Mouse (Mus musculus): ENCODE data around the gene Ncoa3.

Gene Ncoa3

DNA sequence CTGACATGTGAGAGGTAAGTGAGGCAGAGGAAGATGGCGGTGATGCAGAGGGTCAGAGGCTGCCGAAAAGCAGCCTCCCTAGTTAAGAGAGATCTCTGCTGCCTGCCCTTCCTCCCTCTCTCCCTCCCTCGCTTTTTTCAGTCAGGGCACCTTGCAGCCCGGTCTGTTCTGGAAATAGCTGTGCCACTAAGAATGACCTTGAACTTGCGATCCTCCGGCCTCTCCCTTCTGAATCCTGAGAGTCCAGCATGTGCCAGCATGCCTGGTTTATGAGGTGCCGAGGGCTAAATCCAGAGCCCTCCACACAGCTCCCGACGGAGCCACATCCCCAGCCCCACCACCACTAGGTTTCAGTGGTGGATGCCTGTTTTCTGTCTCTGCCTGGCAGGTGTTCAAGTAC is 113.5 kb downstream of the Ncoa3 start:
- no peak for DNase-seq (ENCODE audit: low read depth)

DNA sequence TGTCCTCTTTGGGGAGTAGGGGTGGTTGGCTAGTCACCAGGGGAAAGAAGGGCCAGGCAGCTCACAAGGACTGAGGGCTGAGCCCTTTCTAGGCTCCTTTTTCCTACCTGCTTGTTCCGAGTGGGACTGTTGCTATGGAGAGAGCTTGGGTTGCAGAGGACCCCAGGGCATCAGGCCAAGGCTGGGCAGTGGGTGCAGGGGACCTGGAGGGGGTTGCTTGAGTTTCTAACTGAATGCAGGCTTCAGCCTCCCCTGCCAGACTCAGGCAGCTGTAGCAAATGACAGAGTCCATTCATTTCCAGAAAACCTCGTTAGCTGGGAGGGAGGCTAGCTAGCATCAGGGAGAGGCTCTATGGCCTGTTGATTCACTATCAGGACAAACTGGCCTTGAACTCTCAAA is 114.2 kb downstream of the Ncoa3 start:
- no peak for DNase-seq (ENCODE audit: low read depth)

DNA sequence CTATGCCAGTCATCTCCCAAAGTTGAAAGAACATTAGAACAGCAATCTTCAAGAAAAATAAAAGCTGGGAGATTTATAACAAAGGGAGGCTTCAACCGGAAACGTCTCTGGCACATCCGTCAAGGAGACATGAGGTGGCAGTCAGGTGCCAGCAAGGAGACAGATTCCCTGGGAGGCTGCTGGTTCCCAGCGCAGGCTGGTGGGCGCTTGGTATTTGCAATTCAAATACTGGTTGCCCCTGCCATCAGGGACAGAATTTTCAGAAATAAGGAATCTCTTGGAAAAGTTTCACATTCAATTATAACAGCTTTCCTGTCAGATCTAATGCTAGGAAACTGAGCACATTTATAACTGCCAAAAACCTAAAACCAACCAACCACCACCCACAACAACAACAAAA is 115.5 kb downstream of the Ncoa3 start:
- no peak for DNase-seq (ENCODE audit: low read depth)

DNA sequence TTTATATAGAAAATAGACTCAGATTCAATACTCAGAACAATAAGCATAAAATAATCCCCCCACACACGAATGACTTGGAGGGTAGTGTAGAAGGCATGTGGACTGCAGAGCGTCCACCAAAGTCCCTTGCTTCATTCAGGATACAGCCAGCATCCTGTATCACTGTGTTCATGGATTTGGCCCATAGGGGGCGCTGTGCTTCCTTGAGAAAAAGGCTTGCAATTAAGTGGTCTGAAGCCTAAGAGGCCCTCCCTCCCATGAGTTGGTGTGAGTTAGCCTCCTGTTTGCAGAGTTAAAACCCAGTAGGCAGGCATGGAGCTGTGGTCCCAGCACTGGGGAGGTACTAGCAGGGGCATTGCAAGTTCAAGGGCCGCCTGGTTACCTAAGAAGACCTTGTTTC is 115.9 kb downstream of the Ncoa3 start:
- DNase-seq (ENCODE audit: low read depth), result peak; percentile 90

DNA sequence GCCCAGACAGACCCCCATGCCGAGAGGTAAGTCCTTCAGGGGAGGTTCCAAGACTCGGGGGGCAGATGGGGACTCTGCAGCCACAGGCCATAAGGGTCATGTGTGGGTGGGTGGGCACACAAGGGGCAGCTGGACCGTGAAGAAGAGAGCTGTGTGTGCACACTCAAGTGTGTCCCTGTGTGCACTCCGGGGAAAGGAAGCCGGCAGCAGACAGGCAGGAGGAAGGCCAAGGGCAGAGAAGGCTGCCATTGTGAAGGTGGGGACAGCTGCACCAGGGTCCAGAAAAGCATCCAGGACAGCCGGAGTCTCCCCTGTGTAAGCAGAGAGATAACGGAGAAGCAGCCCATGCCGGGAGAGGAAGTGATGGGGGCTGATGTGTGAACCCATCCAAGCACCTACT is 118.3 kb downstream of the Ncoa3 start:
- DNase-seq (ENCODE audit: low read depth), result no peak

DNA sequence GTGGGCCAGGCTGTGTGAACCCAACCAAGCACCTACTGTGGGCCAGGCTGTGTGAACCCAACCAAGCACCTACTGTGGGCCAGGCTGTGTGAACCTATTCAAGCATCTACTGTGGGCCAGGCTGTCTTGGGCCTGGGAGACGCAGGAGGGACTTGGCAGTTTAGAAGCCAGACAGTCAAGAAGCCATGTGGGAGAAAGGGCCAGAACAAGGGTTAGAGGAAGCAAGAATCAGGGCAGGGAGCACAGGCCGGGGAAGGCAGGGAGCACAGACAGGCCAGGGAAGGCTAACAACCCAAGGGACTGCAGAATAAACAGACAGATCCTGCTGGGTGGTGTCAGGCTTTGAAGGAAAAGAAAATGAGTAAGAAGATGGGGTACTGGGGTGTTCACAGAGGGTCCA is 118.8 kb downstream of the Ncoa3 start:
- no peak for DNase-seq (ENCODE audit: low read depth)

DNA sequence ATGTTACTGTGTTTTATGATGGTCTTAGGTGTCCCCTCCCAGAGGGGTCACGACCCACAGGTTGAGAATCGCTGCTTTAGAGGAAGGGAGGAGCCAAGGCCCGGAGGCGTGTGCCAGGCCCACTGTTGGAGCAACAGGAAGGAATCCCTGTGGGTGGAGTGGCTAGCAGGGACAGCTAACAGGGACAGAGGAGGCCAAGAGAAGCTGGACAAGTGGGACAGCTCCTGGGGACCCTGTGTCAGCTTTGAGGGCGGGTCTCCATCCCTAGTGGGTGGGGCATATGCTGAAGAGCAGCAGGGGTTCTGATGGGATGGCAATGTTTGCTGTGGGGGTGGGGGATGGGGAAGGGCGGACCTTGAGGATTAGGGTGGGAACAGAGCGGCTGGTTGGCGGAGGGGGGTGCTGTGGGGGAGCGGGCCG is 119.4 kb downstream of the Ncoa3 start:
- no peak for DNase-seq (ENCODE audit: low read depth)

DNA sequence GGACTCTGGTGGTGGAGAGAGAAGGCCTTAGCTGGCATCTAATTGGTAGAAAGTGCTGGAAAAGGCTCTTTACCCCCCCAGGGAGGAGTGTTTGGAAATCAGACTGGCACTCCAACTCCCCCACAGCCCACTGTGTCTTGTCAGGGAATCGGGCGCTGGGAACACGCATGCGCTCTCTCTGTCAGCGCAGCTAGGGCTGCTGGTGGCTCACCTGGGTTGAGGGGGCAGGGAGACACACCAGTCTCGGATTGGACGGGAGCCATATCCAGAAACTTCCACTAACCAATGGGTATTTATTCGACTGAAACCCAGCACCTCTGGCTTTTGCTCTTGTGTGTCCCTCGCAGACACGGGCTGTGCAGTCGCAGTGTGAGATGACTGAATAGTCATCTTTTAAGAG is 120.5 kb downstream of the Ncoa3 start:
- DNase-seq (ENCODE audit: low read depth), result no peak

DNA sequence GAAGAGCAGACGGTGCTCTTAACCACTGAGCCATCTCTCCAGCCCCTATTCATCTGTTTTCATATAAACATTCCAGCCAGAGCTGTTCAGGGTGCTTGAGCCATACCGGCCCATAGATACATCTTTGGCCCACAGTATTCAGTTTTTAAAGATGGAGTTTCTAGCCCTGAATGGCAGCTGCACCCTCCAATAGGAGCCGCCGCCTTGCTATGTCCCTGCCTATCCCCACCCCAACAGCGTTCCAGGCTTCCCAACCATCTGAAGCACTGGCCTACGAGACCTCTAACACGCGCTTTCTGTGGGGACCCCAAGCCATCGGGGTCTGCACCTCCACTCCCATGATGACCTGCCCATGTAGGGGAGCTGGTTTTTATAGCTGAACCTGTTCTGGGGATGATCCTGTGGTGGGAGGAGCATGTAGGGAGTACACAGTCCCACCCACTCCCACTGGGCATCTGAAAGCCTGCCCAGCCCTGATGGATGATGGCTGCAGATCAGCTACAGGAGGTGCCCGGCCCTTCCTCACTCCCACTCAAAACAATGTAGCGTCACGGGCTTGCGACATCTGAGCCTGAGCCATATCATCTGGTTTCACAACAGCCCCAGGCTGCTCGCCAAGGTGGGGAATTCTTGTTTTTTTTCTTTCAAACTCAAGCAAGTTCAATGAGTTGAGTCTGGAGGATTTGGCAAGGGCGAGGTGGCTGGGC is 123.3 kb downstream of the Ncoa3 start:
- peak; percentile 97 for DNase-seq (ENCODE audit: low read depth)

DNA sequence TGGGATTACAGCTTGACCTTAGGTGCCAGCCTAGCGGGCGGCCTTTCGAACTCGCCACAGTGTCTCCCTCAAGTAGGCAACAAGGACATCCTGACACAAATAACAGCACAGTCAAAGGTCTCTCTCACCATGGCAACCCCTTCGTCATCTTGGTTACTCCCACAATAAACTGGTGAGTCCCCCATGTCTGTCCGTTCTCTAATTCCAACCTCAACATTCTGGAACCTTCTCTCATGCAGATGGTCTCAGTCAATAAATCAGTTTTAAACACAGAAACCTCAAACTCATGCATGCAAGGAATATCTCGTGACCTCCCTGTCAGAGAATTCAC is 123.8 kb downstream of the Ncoa3 start:
- DNase-seq (ENCODE audit: low read depth), result no peak

DNA sequence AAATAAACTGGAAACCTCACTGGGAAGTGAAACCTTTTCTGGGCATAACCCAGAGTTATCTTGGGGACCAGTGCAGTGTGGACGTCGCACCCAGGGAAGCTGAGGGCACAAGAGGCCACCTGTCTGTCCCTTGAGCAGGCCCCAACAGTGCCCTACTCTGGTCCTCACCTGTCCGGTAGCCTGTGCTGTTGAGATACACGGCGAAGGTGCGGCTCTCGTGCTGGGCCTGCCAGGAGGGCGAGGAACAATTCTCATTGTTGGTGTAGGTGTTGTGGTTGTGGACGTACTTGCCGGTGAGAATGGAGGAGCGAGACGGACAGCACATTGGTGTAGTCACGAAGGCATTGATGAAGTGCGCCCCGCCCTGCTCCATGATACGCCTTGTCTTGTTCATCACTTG is 124.3 kb downstream of the Ncoa3 start:
- no peak for DNase-seq (ENCODE audit: low read depth)

DNA sequence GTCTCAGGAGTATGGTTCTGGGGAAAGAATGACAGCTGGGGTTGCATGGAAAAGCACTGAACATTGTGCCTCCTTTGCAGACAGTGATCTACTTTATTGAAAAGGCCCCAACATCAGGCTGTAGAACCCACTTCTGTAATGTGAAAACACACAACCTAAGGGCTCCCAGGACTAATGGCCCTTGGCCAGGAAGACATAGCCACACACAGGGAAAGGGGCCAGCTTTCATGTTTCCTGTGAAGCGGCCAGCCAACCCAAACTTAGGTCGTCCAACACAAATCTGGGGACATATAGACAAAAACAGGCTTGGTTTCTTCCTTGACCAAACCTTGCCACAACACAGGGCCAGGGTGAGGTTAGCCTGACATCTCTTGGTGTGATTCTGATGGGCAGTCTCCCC is 127.6 kb downstream of the Ncoa3 start:
- peak; percentile 46 for DNase-seq (ENCODE audit: low read depth)

DNA sequence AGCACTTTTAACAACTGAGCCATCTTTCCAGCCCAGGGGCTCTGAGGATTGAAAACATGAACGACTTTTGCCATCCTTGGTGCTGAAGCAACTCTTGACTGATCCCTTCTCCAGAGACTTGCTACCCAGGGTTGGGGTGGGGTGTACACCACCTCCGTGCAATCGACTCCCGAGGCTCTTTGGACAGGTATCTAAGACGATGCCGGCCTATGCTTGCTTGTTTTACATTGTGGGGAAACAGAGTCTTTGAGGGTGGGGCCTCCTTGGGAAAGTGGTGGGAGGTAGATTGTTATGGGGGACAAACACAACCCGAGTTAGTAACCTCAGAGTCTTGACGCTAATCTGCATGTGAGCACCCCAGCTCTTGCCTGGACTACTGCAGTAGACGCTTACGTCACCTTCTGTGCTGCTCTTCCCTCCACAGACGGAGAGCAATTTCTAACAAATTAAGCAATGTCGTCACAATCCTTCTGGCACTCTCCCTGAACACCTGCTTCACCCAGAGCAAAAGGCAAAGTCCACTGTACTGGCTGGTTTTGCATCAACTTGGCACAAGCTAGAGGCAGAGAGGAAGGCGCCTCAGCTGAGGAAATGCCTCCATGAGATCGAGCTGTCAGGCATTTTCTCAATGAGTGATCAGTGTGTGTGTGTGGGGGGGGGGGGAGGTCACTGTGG is 129.4 kb downstream of the Ncoa3 start:
- no peak for DNase-seq (ENCODE audit: low read depth)

DNA sequence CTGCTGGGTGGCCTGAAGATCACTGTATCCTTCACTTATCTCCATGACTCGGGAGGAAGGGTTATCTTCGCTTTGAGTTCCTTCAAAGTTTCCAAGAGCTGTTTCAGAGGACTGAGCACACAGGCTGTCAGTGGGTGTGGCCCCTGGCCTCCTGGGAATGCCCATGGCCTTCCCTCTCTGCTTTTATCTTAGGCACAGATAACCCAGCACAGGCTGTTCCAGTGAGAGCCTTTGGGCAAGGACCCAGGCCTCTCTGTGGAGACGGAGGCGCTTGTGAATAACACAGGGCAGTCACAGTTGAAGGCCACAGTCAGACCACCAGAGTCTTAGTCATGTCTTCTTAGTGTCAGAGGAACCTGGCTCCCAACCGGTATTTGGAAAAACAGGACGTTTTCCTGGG is 130.3 kb downstream of the Ncoa3 start:
- DNase-seq (ENCODE audit: low read depth), result no peak
